Mouse (Mus musculus) forebrain, embryonic 15.5 days (tissue): ENCODE measurements around the gene Wdr75. TPM values are rescaled to one million over a fixed set of nuclear protein-coding genes. Genes with fewer than 3 reads are reported as not detected.
A peak's percentile ranks its signal among the peaks of the same experiment; 100 is the strongest.

Experiments used
- ATAC-seq: fragments of 200-750 bp; cut with Nextera tagmentation; replicated peaks from 2 replicates; pipeline ENCODE4 v1.8.0; 2017; ENCODE audit warnings: mild to moderate bottlenecking, moderate TSS enrichment, moderate library complexity
- H3K27ac ChIP-seq: fragments of 300-500 bp; sonication (generic); replicated peaks from 2 replicates; pipeline ENCODE4 v1.5.1; 2015; ENCODE audit warnings: mild to moderate bottlenecking, inconsistent platforms
- H3K27me3 ChIP-seq: fragments of 300-500 bp; sonication (generic); 2 replicates; pipeline ENCODE4 v1.6.1; 2015; ENCODE audit warnings: inconsistent platforms
- H3K36me3 ChIP-seq: fragments of 300-500 bp; sonication (generic); 2 replicates; pipeline ENCODE4 v1.6.1; 2015; ENCODE audit warnings: mild to moderate bottlenecking, inconsistent platforms
- H3K4me1 ChIP-seq: fragments of 300-500 bp; sonication (generic); 2 replicates; pipeline ENCODE4 v1.6.1; 2015; ENCODE audit warnings: inconsistent platforms
- H3K4me2 ChIP-seq: fragments of 300-500 bp; sonication (generic); replicated peaks from 2 replicates; pipeline ENCODE4 v1.6.1; 2015; ENCODE audit warnings: mild to moderate bottlenecking, inconsistent platforms
- H3K4me3 ChIP-seq: fragments of 300-500 bp; sonication (generic); 2 replicates; pipeline ENCODE4 v1.5.1; 2015; ENCODE audit warnings: mild to moderate bottlenecking, inconsistent platforms
- H3K9ac ChIP-seq: fragments of 300-500 bp; sonication (generic); replicated peaks from 2 replicates; pipeline ENCODE4 v1.6.1; 2015; ENCODE audit warnings: mild to moderate bottlenecking, inconsistent platforms
- H3K9me3 ChIP-seq: fragments of 300-500 bp; sonication (generic); 2 replicates; pipeline ENCODE4 v1.6.1; 2016; ENCODE audit warnings: inconsistent platforms
- WGBS: fragments of 180-500 bp; shearing (Covaris S2); methylation state at CpG from one replicate; pipeline ENCODE4 v1.1.7; 2015; ENCODE audit warnings: mixed read lengths; 5-methylcytosine and 5-hydroxymethylcytosine counted together
- polyA plus RNA-seq: library from polyadenylated mRNA; unstranded; fragments of >200 nt; fragmentation: Nextera tagmentation; extraction: Ambion mirVana; gene quantifications from 2 replicates; pipeline ENCODE4 v1.2.1, GENCODE M21; 2015

Gene Wdr75
- 59.4 and 59.5 TPM in 2 replicates for polyA plus RNA-seq

- peak within 1 kb of the TSS; percentile 96 for H3K27ac ChIP-seq
- peaks cover 9% of the 10 kb centered on the region for H3K36me3 ChIP-seq
- peak within 1 kb of the TSS; percentile 69 for H3K4me3 ChIP-seq
- peak; percentile 100 for ATAC-seq
- peak within 1 kb of the TSS; percentile 70 for H3K4me2 ChIP-seq
- H3K4me1 ChIP-seq: peaks cover 15% of the 10 kb centered on the region
- under 1% methylated on average over 69 of the region's 70 CpGs for WGBS
- H3K9ac ChIP-seq: peak within 1 kb of the TSS; percentile 78
- no peaks in the 10 kb centered on the region for H3K27me3 ChIP-seq
- no peaks in the 10 kb centered on the region for H3K9me3 ChIP-seq
These were observed at the start of gene Wdr75 for GRCm38 (mm10) chr1:45794969-45795908. Gene Wdr75 (plus strand): TSS chr1:45795166.

- no peaks in the 10 kb centered on the region for H3K4me1 ChIP-seq
- no peak overlapping the region for H3K9ac ChIP-seq
- no peak overlapping the region for H3K4me2 ChIP-seq
- no peaks in the 10 kb centered on the region for H3K9me3 ChIP-seq
- no peak overlapping the region for H3K4me3 ChIP-seq
- no peak overlapping the region for H3K27ac ChIP-seq
- no peaks in the 10 kb centered on the region for H3K27me3 ChIP-seq
- ATAC-seq: no peak
- no peaks in the 10 kb centered on the region for H3K36me3 ChIP-seq
These were observed 39.1 kb upstream of the Wdr75 start for GRCm38 (mm10) chr1:45755902-45756301.

- ATAC-seq: no peak
- H3K36me3 ChIP-seq: no peaks in the 10 kb centered on the region
- no peak overlapping the region for H3K9ac ChIP-seq
These were observed 38.3 kb upstream of the Wdr75 start for GRCm38 (mm10) chr1:45756707-45757106.

GRCm38 (mm10) chr1:45758011-45758410 is 37.0 kb upstream of the Wdr75 start:
- H3K4me2 ChIP-seq: no peak overlapping the region
- no peak for ATAC-seq
- H3K36me3 ChIP-seq: no peaks in the 10 kb centered on the region
- no peaks in the 10 kb centered on the region for H3K9me3 ChIP-seq
- no peaks in the 10 kb centered on the region for H3K4me1 ChIP-seq
- 86% methylated on average over 1 of the region's 1 CpGs for WGBS
- H3K27ac ChIP-seq: no peak overlapping the region
- no peak overlapping the region for H3K9ac ChIP-seq
- no peak overlapping the region for H3K4me3 ChIP-seq
- no peaks in the 10 kb centered on the region for H3K27me3 ChIP-seq

More at GRCm38 (mm10) chr1:45756707-45757106, 38.3 kb upstream of the Wdr75 start:
- Histone ChIP-seq H3K27me3 (no peaks in the 10 kb centered on the region), H3K27ac (no peak overlapping the region), H3K4me1 (no peaks in the 10 kb centered on the region), H3K9me3 (no peaks in the 10 kb centered on the region), H3K4me3 (no peak overlapping the region), H3K4me2 (no peak overlapping the region)

- H3K4me1 ChIP-seq: no peaks in the 10 kb centered on the region
- H3K4me3 ChIP-seq: no peak overlapping the region
- no peak overlapping the region for H3K9ac ChIP-seq
- H3K27me3 ChIP-seq: no peaks in the 10 kb centered on the region
- H3K9me3 ChIP-seq: no peaks in the 10 kb centered on the region
- no peak for ATAC-seq
- no peak overlapping the region for H3K4me2 ChIP-seq
- no peaks in the 10 kb centered on the region for H3K36me3 ChIP-seq
- WGBS: 43% methylated on average over 4 of the region's 4 CpGs
- no peak overlapping the region for H3K27ac ChIP-seq
These were observed 34.1 kb upstream of the Wdr75 start for GRCm38 (mm10) chr1:45760667-45761467.

- 75% methylated on average over 1 of the region's 1 CpGs for WGBS
These were observed 33.5 kb upstream of the Wdr75 start for GRCm38 (mm10) chr1:45761468-45761795.

GRCm38 (mm10) chr1:45765678-45766077 is 29.3 kb upstream of the Wdr75 start:
- ATAC-seq: no peak
- 60% methylated on average over 4 of the region's 4 CpGs for WGBS
- no peak overlapping the region for H3K27ac ChIP-seq
- H3K4me2 ChIP-seq: no peak overlapping the region
- H3K4me1 ChIP-seq: no peaks in the 10 kb centered on the region
- no peaks in the 10 kb centered on the region for H3K27me3 ChIP-seq
- no peaks in the 10 kb centered on the region for H3K9me3 ChIP-seq
- H3K36me3 ChIP-seq: no peaks in the 10 kb centered on the region
- H3K9ac ChIP-seq: no peak overlapping the region
- no peak overlapping the region for H3K4me3 ChIP-seq

More at GRCm38 (mm10) chr1:45761468-45761795, 33.5 kb upstream of the Wdr75 start:
- Histone ChIP-seq H3K9me3 (no peaks in the 10 kb centered on the region), H3K27me3 (no peaks in the 10 kb centered on the region), H3K9ac (no peak overlapping the region), H3K4me3 (no peak overlapping the region), H3K4me1 (no peaks in the 10 kb centered on the region), H3K4me2 (no peak overlapping the region), H3K36me3 (no peaks in the 10 kb centered on the region), H3K27ac (no peak overlapping the region)
- no peak for ATAC-seq

- Histone ChIP-seq H3K9me3 (no peaks in the 10 kb centered on the region), H3K27me3 (no peaks in the 10 kb centered on the region), H3K4me1 (no peaks in the 10 kb centered on the region), H3K4me2 (no peak overlapping the region), H3K9ac (no peak overlapping the region), H3K4me3 (no peak overlapping the region), H3K27ac (no peak overlapping the region), H3K36me3 (no peaks in the 10 kb centered on the region)
- WGBS: 26% methylated on average over 8 of the region's 8 CpGs
- ATAC-seq: 0 out of 2 replicates have a peak, but pooled peaks have one; percentile 43
These were observed 28.8 kb upstream of the Wdr75 start for GRCm38 (mm10) chr1:45766123-45766522.

- Histone ChIP-seq H3K9ac (no peak overlapping the region), H3K4me2 (no peak overlapping the region), H3K4me1 (no peaks in the 10 kb centered on the region), H3K4me3 (no peak overlapping the region), H3K27ac (no peak overlapping the region), H3K9me3 (no peaks in the 10 kb centered on the region), H3K36me3 (no peaks in the 10 kb centered on the region), H3K27me3 (no peaks in the 10 kb centered on the region)
- ATAC-seq: no peak
- 64% methylated on average over 5 of the region's 5 CpGs for WGBS
These were observed 27.4 kb upstream of the Wdr75 start for GRCm38 (mm10) chr1:45767533-45767932.

- H3K4me2 ChIP-seq: no peak overlapping the region
- ATAC-seq: no peak
- no peak overlapping the region for H3K9ac ChIP-seq
- no peak overlapping the region for H3K4me3 ChIP-seq
- H3K27me3 ChIP-seq: no peaks in the 10 kb centered on the region
- WGBS: 94% methylated on average over 13 of the region's 13 CpGs
- no peaks in the 10 kb centered on the region for H3K4me1 ChIP-seq
- H3K36me3 ChIP-seq: no peaks in the 10 kb centered on the region
- no peak overlapping the region for H3K27ac ChIP-seq
- no peaks in the 10 kb centered on the region for H3K9me3 ChIP-seq
These were observed 25.6 kb upstream of the Wdr75 start for GRCm38 (mm10) chr1:45769321-45769720.

- H3K4me2 ChIP-seq: no peak overlapping the region
- no peak overlapping the region for H3K9ac ChIP-seq
- no peaks in the 10 kb centered on the region for H3K36me3 ChIP-seq
- H3K27ac ChIP-seq: no peak overlapping the region
- no peaks in the 10 kb centered on the region for H3K4me1 ChIP-seq
- no peaks in the 10 kb centered on the region for H3K27me3 ChIP-seq
- no peaks in the 10 kb centered on the region for H3K9me3 ChIP-seq
- ATAC-seq: no peak
- WGBS: 90% methylated on average over 2 of the region's 2 CpGs
- H3K4me3 ChIP-seq: no peak overlapping the region
These were observed 24.9 kb upstream of the Wdr75 start for GRCm38 (mm10) chr1:45770051-45770450.

- Histone ChIP-seq H3K4me1 (no peaks in the 10 kb centered on the region), H3K4me3 (no peak overlapping the region), H3K36me3 (no peaks in the 10 kb centered on the region), H3K9ac (no peak overlapping the region), H3K27ac (no peak overlapping the region), H3K4me2 (no peak overlapping the region), H3K27me3 (no peaks in the 10 kb centered on the region), H3K9me3 (no peaks in the 10 kb centered on the region)
- ATAC-seq: no peak
- 73% methylated on average over 4 of the region's 4 CpGs for WGBS
These were observed 14.2 kb upstream of the Wdr75 start for GRCm38 (mm10) chr1:45780606-45781288.
